Mouse (Mus musculus) gastrocnemius, adult 2 months (tissue): ENCODE measurements around the gene Synm. TPM values are rescaled to one million over a fixed set of nuclear protein-coding genes. Genes with fewer than 3 reads are reported as not detected.

Source experiments
- DNase-seq: peaks from one replicate; pipeline ENCODE4 v3.0.0; 2022
- H3K27ac ChIP-seq: fragments of 200-600 bp; 2 replicates; pipeline ENCODE4 v1.8.1; 2022; ENCODE audit warnings: mild to moderate bottlenecking
- H3K4me3 ChIP-seq: fragments of 200-600 bp; 2 replicates; pipeline ENCODE4 v1.8.1; 2022; ENCODE audit warnings: mild to moderate bottlenecking, moderate library complexity
- CTCF ChIP-seq: fragments of 200-600 bp; IDR thresholded peaks from 2 replicates; pipeline ENCODE4 v1.8.1; 2022; ENCODE audit warnings: antibody characterized with exemption, mild to moderate bottlenecking, moderate library complexity
- intact Hi-C: fragments of 180-260 bp; cut with DNase I; formaldehyde crosslinking; loops from one replicate; pipeline ENCODE4 v1.15.1; 2025
- total RNA-seq, 2 experiments: library from RNA; stranded (reverse); gene quantifications; 2 replicates each; pipeline ENCODE4 v1.2.3; 2021

The Synm gene
- total RNA-seq, 2 experiments from 2014 or later: 235 to 336 TPM

DNA sequence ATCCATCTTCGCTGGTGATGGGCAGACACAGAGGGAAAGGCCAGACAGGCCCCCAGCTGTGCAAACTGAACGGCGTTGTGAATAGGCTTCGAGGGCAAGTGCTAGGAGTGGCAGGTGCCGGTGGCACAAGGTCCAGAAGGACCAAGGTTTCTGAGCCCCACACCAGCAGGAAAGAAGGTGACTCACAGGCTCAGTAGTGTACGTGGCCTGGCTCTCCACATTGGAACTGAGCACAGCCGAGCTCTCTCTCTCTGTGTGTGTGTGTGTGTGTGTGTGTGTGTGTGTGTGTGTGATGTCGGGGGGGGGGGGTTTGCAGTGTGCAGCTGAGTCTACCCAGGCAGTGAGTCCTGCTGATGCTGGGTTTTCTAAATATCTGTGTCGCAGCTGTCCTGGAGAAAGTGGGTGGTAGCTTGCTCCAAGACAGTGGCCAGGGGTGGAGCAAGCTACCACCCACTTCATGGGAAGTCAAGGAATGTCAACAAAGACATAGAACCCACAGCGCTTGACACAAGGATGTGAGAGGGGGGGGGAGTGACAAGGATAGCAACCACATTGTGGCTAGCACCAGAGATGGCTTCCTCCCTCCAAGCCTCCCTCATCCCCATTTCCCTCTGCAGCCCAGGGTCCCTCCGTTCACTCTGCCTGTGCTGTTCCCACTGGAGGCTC, 43.2 kb downstream of the Synm start:
- Histone ChIP-seq H3K27ac (peak overlapping the region; percentile 80), H3K4me3 (peak overlapping the region; percentile 55)
- no peak for DNase-seq
- intact Hi-C loops: no loop called here
- TF ChIP-seq CTCF: no peak

DNA sequence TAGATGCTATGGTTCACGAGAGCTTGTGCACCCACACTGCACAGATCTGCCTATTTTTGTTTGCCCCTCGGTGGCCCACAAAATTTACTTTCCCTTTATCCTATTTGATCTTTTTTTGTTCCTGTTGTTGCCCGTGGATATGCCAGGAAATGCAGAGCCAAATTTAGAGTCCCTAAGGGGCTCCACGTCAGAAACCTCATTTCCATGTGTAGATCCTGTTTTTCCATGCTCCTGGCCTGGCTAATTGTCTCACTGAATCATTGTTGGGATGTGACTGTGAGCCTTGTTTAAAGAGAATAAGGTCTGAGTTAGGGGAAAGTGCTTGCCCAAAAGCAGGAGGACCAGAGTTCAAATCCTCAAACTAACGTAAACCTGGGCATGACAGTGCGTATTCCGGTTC, 44.4 kb downstream of the Synm start:
- intact Hi-C loops: no loop called here
- peak overlapping the region; percentile 80 for H3K27ac ChIP-seq
- no peak for DNase-seq
- H3K4me3 ChIP-seq: peak overlapping the region; percentile 55
- TF ChIP-seq CTCF: no peak

- no peak for TF ChIP-seq CTCF
- H3K27ac ChIP-seq: peak overlapping the region; percentile 80
- intact Hi-C loops: no loop called here
- peak overlapping the region; percentile 55 for H3K4me3 ChIP-seq
- DNase-seq: no peak
These were observed 45.6 kb downstream of the Synm start for GRCm38 (mm10) chr7:67713820-67714510.

DNA sequence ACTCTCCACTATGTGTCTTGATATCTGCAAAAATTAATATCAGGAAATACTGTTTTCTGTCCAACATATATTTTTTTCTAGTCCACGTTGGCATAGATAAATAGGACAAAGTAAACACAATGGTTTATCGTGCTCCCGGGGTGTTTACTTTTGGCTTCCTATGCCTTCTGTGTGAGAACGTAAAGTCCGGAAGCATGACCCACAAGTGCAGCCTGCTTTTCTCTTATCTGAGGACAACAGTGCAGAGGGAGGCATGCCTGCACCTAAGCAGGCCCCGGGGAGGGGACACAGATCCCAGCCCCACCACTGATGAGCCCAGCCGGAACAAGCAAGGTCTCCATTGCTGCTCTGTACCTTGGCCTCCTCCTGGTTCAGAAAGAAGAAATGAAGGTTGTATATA, 49.3 kb downstream of the Synm start:
- peak overlapping the region; percentile 48; the same call in 1 of the 2 replicates for H3K27ac ChIP-seq
- no peak for DNase-seq
- no peak overlapping the region for H3K4me3 ChIP-seq
- intact Hi-C loops: no loop called here
- no peak for TF ChIP-seq CTCF

DNA sequence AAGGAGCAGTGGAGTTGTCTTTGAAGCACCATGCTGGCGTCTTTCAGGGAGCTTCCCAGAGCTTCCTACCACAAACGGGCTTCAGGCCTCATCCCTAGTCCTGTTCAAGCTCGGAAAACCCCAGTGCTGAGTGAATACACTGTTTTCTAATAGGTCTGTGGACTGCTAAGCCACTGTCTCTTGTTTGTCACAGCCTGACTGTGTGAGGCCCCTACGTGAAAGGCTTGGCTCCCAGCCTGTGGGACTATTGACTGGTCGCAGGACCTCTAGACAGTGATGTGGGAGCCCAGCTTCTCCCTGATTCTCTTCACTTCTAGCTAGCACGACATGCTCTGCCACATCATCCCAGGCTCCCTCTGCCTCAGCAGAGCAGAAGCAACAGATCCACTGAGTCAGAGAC, 51.4 kb downstream of the Synm start:
- no peak overlapping the region for H3K27ac ChIP-seq
- intact Hi-C loops: no loop called here

DNA sequence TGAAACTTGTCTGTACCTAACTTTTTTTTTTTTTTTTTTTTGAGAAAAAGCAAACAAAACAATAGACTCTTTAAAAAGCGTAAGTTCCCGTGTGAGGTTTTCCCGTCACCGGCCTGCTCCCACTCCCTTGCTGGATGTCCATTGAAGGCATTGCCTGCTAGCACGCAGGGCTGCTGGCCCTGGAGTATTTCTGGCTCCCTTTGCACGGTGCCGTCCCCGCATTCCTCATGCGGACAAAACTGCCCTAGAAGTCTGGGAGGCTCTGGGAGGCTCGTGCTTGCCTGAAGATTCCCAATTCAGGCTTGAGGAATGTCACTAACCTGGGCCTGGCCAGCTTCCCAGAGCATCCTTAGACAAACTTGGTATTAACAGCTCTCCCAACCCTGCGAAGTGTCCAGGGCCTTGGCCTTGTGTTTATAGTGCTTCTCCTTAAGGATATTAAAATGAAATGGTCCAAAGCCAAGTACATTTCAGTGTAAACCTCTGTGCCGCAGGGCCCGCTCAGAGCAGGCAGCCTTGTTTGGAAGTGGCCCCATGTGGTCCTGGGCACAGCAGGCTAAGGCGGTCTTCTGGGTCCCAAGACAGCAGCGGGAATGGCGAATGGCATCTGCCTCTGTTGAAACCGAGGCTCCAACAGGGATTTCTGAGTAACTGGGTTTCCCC, 58.2 kb downstream of the Synm start:
- intact Hi-C loops: loop anchor here (2.0 to 5.0 kb wide), 3 partner anchors 29 to 56 kb away; partner anchors contain the start of gene Synm
- Histone ChIP-seq H3K4me3 (no peak overlapping the region), H3K27ac (peak overlapping the region; percentile 88)
- no peak for DNase-seq
- TF ChIP-seq CTCF: no peak

More for the DNA sequence above, 51.4 kb downstream of the Synm start:
- no peak for DNase-seq
- H3K4me3 ChIP-seq: no peak overlapping the region
- no peak for TF ChIP-seq CTCF

GRCm38 (mm10) chr7:67700846-67701245, 58.7 kb downstream of the Synm start:
- TF ChIP-seq CTCF: peak; percentile 79
- Histone ChIP-seq H3K27ac (peak overlapping the region; percentile 88), H3K4me3 (no peak overlapping the region)
- intact Hi-C loops: loop anchor here (2.0 to 5.0 kb wide), 3 partner anchors 28 to 56 kb away; partner anchors contain the start of gene Synm
- peak; percentile 80 for DNase-seq

GRCm38 (mm10) chr7:67699301-67699700, 60.2 kb downstream of the Synm start:
- no peak overlapping the region for H3K4me3 ChIP-seq
- intact Hi-C loops: no loop called here
- TF ChIP-seq CTCF: no peak
- H3K27ac ChIP-seq: no peak overlapping the region
- no peak for DNase-seq

- no peak for DNase-seq
- no peak for TF ChIP-seq CTCF
- intact Hi-C loops: no loop called here
These were observed 61.5 kb downstream of the Synm start for GRCm38 (mm10) chr7:67697892-67698630.

GRCm38 (mm10) chr7:67695906-67696305, 63.6 kb downstream of the Synm start:
- no peak for DNase-seq
- Histone ChIP-seq H3K27ac (no peak overlapping the region), H3K4me3 (no peak overlapping the region)
- intact Hi-C loops: no loop called here
- no peak for TF ChIP-seq CTCF

More at GRCm38 (mm10) chr7:67697892-67698630, 61.5 kb downstream of the Synm start:
- no peak overlapping the region for H3K4me3 ChIP-seq
- H3K27ac ChIP-seq: no peak overlapping the region

DNA sequence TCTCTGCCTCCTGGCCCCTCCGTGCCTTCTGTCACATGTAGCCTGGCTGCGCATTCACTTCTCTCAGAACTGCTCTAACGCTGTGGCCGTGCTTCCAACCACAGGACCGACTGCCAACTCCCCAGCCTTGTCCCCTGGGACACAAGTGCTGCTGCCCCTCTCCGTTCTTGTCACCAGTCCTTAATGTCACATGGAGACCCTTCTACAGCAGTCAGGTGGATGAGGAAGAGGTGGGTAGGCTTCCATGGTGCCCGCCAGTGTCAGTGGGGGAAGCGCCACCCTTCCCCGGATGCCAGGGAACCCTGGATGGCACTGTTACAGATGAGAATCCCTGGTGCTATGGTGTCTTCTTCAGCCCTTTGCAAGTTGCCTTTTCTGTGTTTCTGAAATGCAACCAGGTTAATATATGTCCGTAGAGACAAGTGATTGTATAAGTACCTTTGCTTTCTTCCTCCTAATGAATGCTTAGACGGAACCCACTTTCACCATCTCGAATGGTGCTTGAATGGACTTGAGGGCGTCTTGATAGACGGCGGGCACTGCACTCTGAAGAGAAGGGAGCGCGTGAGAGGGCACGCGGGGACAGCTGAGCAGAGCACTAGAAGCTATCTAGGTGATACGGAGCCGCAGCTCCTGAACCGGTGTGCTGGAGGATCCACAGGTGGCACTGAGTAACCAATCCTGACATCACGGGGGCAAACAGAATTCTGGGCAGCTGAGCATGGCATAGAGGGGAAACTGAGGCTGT, 66.6 kb downstream of the Synm start:
- no peak for DNase-seq
- intact Hi-C loops: no loop called here
- TF ChIP-seq CTCF: no peak
- no peak overlapping the region for H3K4me3 ChIP-seq
- H3K27ac ChIP-seq: no peak overlapping the region

DNA sequence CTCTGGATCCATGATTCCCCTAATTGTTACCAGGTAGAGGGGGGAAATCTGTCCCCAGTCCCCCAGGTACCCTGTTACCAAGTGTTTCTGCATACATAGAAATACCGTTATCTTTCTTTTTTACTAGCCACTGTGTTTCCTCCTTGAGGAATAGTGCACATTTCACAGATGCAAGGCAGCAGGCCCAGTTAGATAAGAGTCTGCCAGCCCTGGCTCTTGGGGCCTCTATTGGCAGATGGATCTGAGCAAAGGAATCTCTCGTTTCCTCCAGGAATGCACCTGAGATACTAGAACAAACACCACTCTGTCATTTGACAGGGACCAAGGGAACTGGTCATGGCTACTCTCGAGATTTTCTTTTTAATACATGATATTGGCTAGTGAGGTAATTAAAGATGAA, 67.4 kb downstream of the Synm start:
- DNase-seq: no peak
- no peak for TF ChIP-seq CTCF
- H3K27ac ChIP-seq: peak overlapping the region; percentile 86; the same call in 1 of the 2 replicates
- intact Hi-C loops: no loop called here
- H3K4me3 ChIP-seq: no peak overlapping the region
